Mouse (Mus musculus) myocyte (in vitro differentiated cells): Measurements from ENCODE around the gene Pknox2. TPM values are rescaled to one million over a fixed set of nuclear protein-coding genes. Genes with fewer than 3 reads are reported as not detected.

Experiments used
- H3K27me3 ChIP-seq: one replicate; pipeline ENCODE4 v1.6.1; 2011; ENCODE audit not compliant: control insufficient read depth, insufficient read depth, insufficient read length
- H3K36me3 ChIP-seq: one replicate; pipeline ENCODE4 v1.6.1; 2011; ENCODE audit not compliant: control insufficient read depth, insufficient read depth
- H3K4me2 ChIP-seq: one replicate; pipeline ENCODE4 v1.6.1; 2011; ENCODE audit warnings: low read depth, control low read depth
- H3K4me3 ChIP-seq: one replicate; pipeline ENCODE4 v1.5.1; 2011; ENCODE audit warnings: mild to moderate bottlenecking, control low read depth, moderate library complexity
- H3K79me2 ChIP-seq: one replicate; pipeline ENCODE4 v1.6.1; 2011; ENCODE audit not compliant: control insufficient read depth, insufficient read depth
- H3ac ChIP-seq: one replicate; pipeline ENCODE4 v1.6.1; 2011; ENCODE audit not compliant: control insufficient read depth, insufficient read length
- CEBPB ChIP-seq: IDR thresholded peaks from 2 replicates; pipeline ENCODE4 v1.6.1; 2011; ENCODE audit warnings: mild to moderate bottlenecking, moderate library complexity; ENCODE audit not compliant: poor library complexity, insufficient read depth, severe bottlenecking
- E2F4 ChIP-seq: IDR thresholded peaks from one replicate; pipeline ENCODE4 v1.6.1; 2011; ENCODE audit warnings: mild to moderate bottlenecking, control low read depth, moderate library complexity; ENCODE audit not compliant: insufficient read depth
- MAX ChIP-seq: IDR thresholded peaks from one replicate; pipeline ENCODE4 v1.6.1; 2011; ENCODE audit warnings: low read depth, mild to moderate bottlenecking, control low read depth
- MYOD1 ChIP-seq, 3 experiments: IDR thresholded peaks; one replicate each; pipeline ENCODE4 v1.6.1; 2011; ENCODE audit warnings: control low read depth in 2 of 3, low read depth in 2 of 3, mild to moderate bottlenecking in 2 of 3, moderate library complexity in 1 of 3; ENCODE audit not compliant: insufficient read length in 2 of 3, control insufficient read depth in 1 of 3
- MYOG ChIP-seq, 3 experiments: IDR thresholded peaks; one replicate each; pipeline ENCODE4 v1.6.1; 2011; ENCODE audit warnings: control low read depth in 2 of 3, low read depth in 2 of 3, mild to moderate bottlenecking in 2 of 3; ENCODE audit not compliant: insufficient read length in 2 of 3, control insufficient read depth in 1 of 3, insufficient read depth in 1 of 3
- POLR2A ChIP-seq: IDR thresholded peaks from one replicate; pipeline ENCODE4 v1.6.1; 2011; ENCODE audit warnings: low read depth, mild to moderate bottlenecking, control low read depth, moderate library complexity; ENCODE audit not compliant: insufficient read length
- POLR2AphosphoS2 ChIP-seq: IDR thresholded peaks from one replicate; pipeline ENCODE4 v1.6.1; 2011; ENCODE audit warnings: low read depth, control low read depth; ENCODE audit not compliant: insufficient read length
- REST ChIP-seq: IDR thresholded peaks from one replicate; pipeline ENCODE4 v1.6.1; 2011; ENCODE audit warnings: mild to moderate bottlenecking, control low read depth, moderate library complexity; ENCODE audit not compliant: insufficient read depth, insufficient read length
- SRF ChIP-seq: IDR thresholded peaks from one replicate; pipeline ENCODE4 v1.6.1; 2011; ENCODE audit warnings: low read depth; ENCODE audit not compliant: control insufficient read depth, insufficient read length
- TCF12 ChIP-seq: IDR thresholded peaks from one replicate; pipeline ENCODE4 v1.6.1; 2011; ENCODE audit warnings: mild to moderate bottlenecking, control low read depth; ENCODE audit not compliant: poor library complexity, insufficient read depth, severe bottlenecking
- TCF3 ChIP-seq: IDR thresholded peaks from one replicate; pipeline ENCODE4 v1.6.1; 2011; ENCODE audit warnings: low read depth, control low read depth; ENCODE audit not compliant: insufficient read length
- USF1 ChIP-seq: IDR thresholded peaks from one replicate; pipeline ENCODE4 v1.6.1; 2011; ENCODE audit warnings: low read depth, mild to moderate bottlenecking, control low read depth, moderate library complexity
- polyA plus RNA-seq: library from polyadenylated mRNA; unstranded; fragments of >200 nt; fragmentation: generic; extraction: Trizol; gene quantifications from one replicate; pipeline ENCODE4 v1.2.1, GENCODE M21; 2012; ENCODE audit warnings: missing spikeins

Gene Pknox2
- polyA plus RNA-seq, 1 experiment = 20.4 TPM

DNA sequence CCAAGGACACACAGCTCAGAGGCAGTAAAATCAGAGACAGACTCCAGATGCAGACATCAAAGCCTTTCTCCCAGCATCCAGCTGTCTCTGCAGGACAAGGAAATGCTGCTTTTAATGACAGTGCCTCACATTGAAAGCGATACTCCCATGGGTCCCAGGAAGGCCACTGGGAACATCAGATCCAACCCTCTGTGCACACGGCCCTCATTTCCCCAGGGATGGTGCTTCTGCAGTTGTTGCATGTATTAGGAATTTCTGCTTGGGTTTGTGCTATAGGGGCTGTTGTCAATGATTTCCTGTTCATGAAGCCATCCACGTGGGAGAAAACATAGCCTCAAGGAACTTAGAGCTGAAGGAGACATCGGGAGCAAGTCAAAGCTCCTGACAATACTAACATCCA lies 8.3 kb downstream of the Pknox2 start:
- H3K4me3 ChIP-seq = no peak overlapping the region
- H3K36me3 ChIP-seq = no peaks in the 10 kb centered on the region
- H3K79me2 ChIP-seq = peaks cover 12% of the 10 kb centered on the region
- no peak overlapping the region for H3ac ChIP-seq
- TF ChIP-seq E2F4 (no peak), CEBPB (no peak), MYOD1 (IDR thresholded peaks at IDR 0.05; ENCODE audit: control insufficient read depth in 1 of 3, insufficient read length in 2 of 3, low read depth in 2 of 3) (peak in 2 of 3 experiments; percentile 13 to 14)
- H3K4me2 ChIP-seq = peak overlapping the region; percentile 63
- H3K27me3 ChIP-seq = no peaks in the 10 kb centered on the region

DNA sequence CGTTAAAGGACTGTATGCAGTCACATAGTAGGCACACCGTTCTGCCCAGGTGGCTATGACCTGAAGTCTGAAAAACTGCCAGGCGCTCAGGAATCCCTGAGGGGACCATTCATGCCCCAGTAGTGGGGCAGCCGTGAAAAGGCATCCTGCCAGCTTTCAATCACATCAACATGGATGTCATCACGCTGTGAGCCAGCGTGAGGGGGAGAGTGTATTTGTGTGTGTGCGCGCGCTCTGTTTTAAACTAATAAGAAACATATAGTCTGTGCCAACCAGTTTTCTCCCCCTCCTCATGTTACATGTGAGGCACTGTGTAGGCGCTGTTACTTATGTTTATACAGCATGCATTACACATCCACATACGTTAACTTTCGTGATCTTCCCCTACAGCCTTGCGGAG lies 10.9 kb downstream of the Pknox2 start:
- Histone ChIP-seq H3K27me3 (no peaks in the 10 kb centered on the region), H3K4me2 (no peak overlapping the region), H3K4me3 (no peak overlapping the region), H3ac (no peak overlapping the region), H3K79me2 (peaks cover 10% of the 10 kb centered on the region), H3K36me3 (no peaks in the 10 kb centered on the region)
- TF ChIP-seq CEBPB (no peak), SRF (no peak), MAX (no peak), POLR2AphosphoS2 (no peak), USF1 (no peak), REST (no peak), MYOG (IDR thresholded peaks at IDR 0.05; ENCODE audit: control insufficient read depth in 1 of 3, insufficient read depth in 1 of 3, insufficient read length in 2 of 3, low read depth in 2 of 3) (no peak), TCF3 (no peak), MYOD1 (IDR thresholded peaks at IDR 0.05; ENCODE audit: control insufficient read depth in 1 of 3, insufficient read length in 2 of 3, low read depth in 2 of 3) (no peak), E2F4 (no peak), POLR2A (no peak), TCF12 (no peak)

DNA sequence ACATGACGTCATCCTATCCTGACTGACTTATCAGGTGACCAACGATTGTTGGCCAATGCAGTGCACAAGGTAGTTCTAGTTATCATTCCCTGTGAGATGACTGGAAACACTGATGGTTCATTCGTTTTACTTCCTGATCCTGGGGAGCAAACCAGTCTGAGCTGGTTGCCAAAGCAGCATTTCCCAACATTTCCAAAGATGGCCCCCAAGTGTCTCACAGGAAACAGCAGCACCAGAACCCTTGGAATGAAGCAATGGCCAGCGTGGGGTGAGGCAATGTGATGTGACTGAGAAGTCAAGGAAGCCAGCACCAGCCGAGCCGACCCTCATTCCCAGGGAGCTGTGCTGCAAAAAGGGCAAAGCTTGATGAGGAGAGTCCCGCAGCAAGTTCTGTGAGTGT lies 13.7 kb downstream of the Pknox2 start:
- H3K4me3 ChIP-seq = no peak overlapping the region
- no peaks in the 10 kb centered on the region for H3K27me3 ChIP-seq
- TF ChIP-seq TCF3 = no peak
- no peak for TF ChIP-seq MYOG (IDR thresholded peaks at IDR 0.05; ENCODE audit: control insufficient read depth in 1 of 3, insufficient read depth in 1 of 3, insufficient read length in 2 of 3, low read depth in 2 of 3)
- TF ChIP-seq POLR2AphosphoS2 = no peak
- no peak for TF ChIP-seq CEBPB
- TF ChIP-seq E2F4 = no peak
- TF ChIP-seq SRF = no peak
- no peak for TF ChIP-seq MYOD1 (IDR thresholded peaks at IDR 0.05; ENCODE audit: control insufficient read depth in 1 of 3, insufficient read length in 2 of 3, low read depth in 2 of 3)
- no peak for TF ChIP-seq MAX
- TF ChIP-seq REST = no peak
- TF ChIP-seq POLR2A = no peak
- TF ChIP-seq USF1 = no peak
- TF ChIP-seq TCF12 = no peak
- H3K79me2 ChIP-seq = peaks cover 18% of the 10 kb centered on the region
- H3K4me2 ChIP-seq = no peak overlapping the region
- no peak overlapping the region for H3ac ChIP-seq
- H3K36me3 ChIP-seq = no peaks in the 10 kb centered on the region

DNA sequence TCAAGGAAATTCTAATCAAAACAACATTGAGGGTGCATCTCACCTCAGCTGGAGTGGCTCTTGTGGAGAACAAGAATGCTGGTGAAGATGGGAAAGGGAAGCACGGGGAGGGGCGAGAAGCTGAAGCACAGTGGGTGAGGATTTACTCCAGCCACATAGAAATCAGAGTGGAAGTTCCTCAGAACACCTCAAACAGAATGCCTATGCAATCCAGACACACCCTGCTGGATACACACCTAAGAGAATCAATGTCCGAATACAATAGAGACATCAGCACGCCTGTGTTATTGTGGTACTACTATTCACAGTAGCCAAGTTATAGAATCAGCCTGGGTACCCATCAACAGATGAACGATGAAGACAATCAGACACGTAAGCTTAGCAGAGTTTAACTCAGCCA lies 18.2 kb downstream of the Pknox2 start:
- H3ac ChIP-seq = no peak overlapping the region
- no peaks in the 10 kb centered on the region for H3K27me3 ChIP-seq
- H3K4me2 ChIP-seq = no peak overlapping the region
- TF ChIP-seq POLR2A (no peak), MAX (no peak), SRF (no peak), TCF3 (no peak), REST (no peak), MYOD1 (IDR thresholded peaks at IDR 0.05; ENCODE audit: control insufficient read depth in 1 of 3, insufficient read length in 2 of 3, low read depth in 2 of 3) (no peak), POLR2AphosphoS2 (no peak), TCF12 (no peak), USF1 (no peak), E2F4 (no peak), CEBPB (no peak), MYOG (IDR thresholded peaks at IDR 0.05; ENCODE audit: control insufficient read depth in 1 of 3, insufficient read depth in 1 of 3, insufficient read length in 2 of 3, low read depth in 2 of 3) (no peak)
- H3K36me3 ChIP-seq = no peaks in the 10 kb centered on the region
- no peak overlapping the region for H3K4me3 ChIP-seq
- H3K79me2 ChIP-seq = peaks cover 18% of the 10 kb centered on the region

DNA sequence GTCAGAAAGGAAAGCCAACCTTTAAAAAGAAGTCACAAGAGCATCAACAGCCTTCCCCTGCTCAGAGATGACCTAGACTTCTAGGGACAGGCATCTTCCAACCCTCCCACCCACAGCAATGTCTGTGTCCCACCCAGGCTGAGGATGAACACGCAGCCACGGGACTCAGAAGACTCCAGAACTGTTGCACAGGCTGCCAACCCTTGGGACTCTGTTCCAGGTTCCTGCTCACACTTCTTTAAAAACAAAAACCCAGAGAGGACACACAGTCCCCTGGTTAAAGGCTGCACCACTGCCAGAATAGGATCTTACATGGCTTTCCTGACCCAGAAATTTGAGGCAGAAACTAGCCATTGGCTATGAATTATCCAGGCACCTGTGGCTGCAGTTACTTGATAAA lies 21.0 kb downstream of the Pknox2 start:
- H3K36me3 ChIP-seq = no peaks in the 10 kb centered on the region
- no peak for TF ChIP-seq TCF12
- no peak overlapping the region for H3K4me2 ChIP-seq
- peaks cover 6% of the 10 kb centered on the region for H3K79me2 ChIP-seq
- no peak overlapping the region for H3K4me3 ChIP-seq
- H3K27me3 ChIP-seq = no peaks in the 10 kb centered on the region
- no peak overlapping the region for H3ac ChIP-seq
